Mouse (Mus musculus) bone marrow, adult 2 months (tissue): ENCODE data around the gene Sdhaf2.

Source experiments
- CTCF ChIP-seq: fragments of 200-500 bp; IDR thresholded peaks from 2 replicates; pipeline ENCODE4 v1.5.1; 2011; ENCODE audit warnings: low read length, control low read depth; ENCODE audit not compliant: control insufficient read depth, insufficient read depth
- POLR2A ChIP-seq: fragments of 200-500 bp; IDR thresholded peaks from 2 replicates; pipeline ENCODE4 v1.6.1; 2011; ENCODE audit warnings: low read depth, mild to moderate bottlenecking, control low read depth, low read length, borderline replicate concordance; ENCODE audit not compliant: control insufficient read depth

- no peak for TF ChIP-seq POLR2A
- TF ChIP-seq CTCF, result peak; percentile 94
Observed at GRCm38 (mm10) chr19:10502571-10502970, 23.4 kb downstream of the Sdhaf2 start.
